Mouse (Mus musculus) megakaryocyte, embryonic 14.5 days (primary cell): ENCODE measurements around the gene Ski.

Source experiments
- FLI1 ChIP-seq: IDR thresholded peaks from 2 replicates; pipeline ENCODE4 v1.6.1; 2012; ENCODE audit warnings: low read length, inconsistent platforms, mixed read lengths
- GATA1 ChIP-seq: IDR thresholded peaks from 3 replicates; pipeline ENCODE4 v1.6.1; 2012; ENCODE audit warnings: mixed read lengths, low read length, inconsistent platforms, borderline replicate concordance

GRCm38 (mm10) chr4:155178981-155179512 lies 43.3 kb downstream of the Ski start:
- TF ChIP-seq GATA1 (no peak), FLI1 (no peak)
